Mouse (Mus musculus) CD4-positive helper T cell, adult 2 months (primary cell): ENCODE measurements around the gene Lmo1.
"Not testable (repeated sequence)": the region's sequence is repeated elsewhere in the genome, so short reads cannot be mapped to it uniquely, and the experiment has no call there.

Source experiments
- DNase-seq: peaks from one replicate; pipeline ENCODE4 v3.0.0-alpha.2; 2012; ENCODE audit warnings: low read depth, missing footprints, low spot score

Gene Lmo1

DNA sequence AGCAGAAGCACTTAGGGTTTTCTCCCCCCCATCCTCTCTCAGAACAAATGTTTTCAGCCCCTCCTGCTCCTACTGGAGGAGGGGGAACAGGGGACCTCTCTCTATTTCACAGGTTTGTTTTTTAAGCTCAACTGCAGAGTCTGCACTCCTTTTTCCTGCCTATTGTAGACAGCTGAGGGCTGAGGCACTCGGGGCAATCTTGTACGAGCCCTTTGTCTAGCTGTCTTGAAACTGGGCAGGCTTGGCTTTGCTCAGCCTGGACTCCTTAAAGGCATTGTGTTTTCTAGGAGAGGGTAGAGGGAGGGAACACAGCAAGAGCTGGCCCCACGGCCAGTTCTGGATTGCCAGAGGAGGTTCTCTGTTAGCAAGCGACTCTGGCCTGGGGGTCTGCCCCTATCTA lies 59.5 kb downstream of the Lmo1 start:
- not testable (repeated sequence) for DNase-seq

DNA sequence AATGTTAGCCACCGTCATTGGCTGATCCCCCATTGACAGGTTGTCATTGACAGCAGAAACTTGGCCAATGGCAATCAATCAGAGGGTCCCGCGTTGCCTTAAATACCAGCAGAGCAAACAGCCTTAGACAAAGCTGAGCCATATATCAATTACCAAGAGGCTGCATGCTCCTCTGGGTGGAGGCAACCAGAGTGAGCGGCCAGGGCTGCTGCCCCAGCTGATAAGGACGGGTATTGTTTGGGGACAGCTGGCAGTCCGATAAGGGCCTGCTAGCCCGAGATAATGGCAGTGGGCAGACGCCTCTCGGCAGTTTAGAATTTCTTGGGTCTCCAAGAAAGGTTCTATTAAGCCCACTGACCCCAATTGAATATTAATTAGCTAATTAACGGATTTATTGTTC lies 60.1 kb downstream of the Lmo1 start:
- DNase-seq: no peak

DNA sequence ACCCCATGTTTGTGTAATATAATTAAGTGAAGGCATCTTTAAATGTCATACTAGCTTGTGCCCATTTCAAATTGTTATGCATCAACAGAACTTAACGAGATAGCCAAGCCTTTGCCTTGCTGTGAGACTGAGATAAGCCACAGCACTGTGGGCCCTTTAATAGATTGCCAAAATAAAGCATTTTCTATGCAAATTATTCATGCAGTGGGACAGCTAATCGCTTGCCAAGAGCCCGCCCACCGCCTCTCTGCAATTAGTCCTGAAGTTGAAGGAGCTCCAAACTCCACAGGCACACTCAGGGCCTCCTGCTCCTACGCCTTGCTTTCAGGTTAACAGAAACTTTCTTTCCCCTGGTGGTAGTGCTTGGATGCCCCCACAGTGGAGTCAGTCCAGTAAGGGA lies 64.0 kb downstream of the Lmo1 start:
- no peak for DNase-seq

DNA sequence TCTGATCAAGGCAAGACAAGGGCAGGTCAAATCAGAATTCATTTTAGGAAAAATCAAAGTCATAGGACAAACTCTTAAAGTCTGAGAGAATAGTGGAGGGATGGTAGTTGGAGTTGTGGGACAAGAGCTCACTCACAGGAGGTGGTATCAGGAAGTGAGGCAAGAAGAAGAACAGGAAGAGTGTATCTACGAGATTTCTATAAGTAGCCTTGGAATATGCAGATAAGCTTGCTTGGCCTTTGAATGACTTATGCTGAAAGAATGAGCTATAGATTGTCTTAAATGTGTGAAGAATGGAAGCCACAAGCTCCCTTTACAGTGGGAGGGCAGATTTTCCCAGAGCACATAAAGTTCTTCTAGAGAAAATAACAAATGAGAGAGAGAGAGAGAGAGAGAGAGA lies 70.1 kb downstream of the Lmo1 start:
- DNase-seq: no peak

DNA sequence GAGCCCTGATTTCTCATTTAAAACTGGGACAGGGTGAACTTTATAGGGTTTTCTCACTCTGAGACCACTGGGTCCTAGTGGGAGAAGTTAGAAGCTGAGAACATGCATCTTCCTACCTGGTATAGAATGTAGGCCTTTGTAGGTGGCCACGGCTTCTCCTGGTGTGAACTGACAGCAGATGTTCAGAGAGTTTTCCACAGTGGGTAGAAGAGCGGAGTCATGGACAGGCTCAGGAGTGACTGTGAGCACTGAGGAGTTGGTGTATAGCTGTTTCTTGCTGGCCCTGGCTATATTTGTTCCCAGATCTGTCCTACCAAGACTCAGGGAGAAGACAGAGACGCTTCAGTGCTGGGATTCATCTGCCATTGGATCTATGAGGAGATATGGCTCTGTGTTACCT lies 73.8 kb downstream of the Lmo1 start:
- DNase-seq: no peak

DNA sequence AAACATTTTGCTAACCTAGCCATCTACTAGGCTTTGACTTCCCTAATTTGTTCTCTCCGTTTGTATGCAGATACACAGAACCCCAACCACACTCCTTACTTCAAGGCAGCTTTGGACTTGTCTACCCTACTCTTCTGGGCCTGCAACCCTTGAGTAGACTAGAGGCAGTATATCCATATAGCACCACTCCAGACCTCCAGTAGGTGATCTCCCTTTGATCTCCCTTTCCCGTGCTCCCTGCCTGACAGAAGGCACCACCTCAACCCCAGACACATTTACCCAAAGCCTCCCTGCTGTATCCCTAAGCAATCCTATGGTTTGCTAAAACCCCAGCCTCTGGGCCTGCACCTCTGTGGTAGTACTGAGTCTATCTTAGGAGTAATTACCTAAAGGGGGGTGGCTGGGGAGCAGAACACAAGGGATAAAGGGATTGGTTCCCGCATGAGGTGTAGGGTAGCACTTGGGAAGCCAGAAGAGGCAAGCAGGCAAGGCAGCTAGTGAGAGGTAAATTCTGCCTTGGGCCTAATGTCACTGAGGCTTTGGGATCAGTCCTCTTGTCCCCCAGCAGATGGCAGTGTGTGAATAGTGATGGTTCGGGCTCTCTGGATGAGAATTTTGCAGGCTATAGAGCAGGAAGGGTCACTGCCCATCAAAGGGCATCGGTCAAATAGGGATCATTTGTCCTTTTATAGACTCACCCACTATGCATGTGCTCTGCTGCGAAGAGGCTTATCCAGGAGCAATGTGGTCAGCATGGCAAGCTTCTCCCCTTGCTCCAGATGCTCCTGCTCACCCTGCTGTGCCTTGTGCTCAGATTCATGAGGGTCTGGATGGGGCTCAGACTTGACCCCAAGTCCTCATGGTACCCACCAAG lies 76.6 kb downstream of the Lmo1 start:
- no peak for DNase-seq

DNA sequence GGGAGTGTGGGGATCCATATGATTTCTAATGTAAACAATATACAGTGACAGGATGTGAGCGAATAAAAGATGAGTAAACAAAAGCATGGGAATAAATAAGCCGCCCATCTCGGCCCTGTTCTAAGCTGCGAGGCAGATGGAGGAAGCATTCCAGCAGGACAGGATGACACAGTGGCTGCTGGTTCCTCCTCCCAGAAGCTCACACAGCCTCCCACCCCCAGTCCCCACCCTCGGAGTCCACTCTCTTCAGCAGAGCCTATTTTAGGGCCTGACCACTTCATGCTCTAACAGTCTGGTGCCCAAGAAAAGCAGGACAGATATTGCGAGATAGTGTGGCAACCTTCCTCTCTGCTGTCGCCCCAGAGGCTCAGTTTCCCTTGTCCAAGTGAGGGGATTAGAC lies 77.8 kb downstream of the Lmo1 start:
- no peak for DNase-seq

DNA sequence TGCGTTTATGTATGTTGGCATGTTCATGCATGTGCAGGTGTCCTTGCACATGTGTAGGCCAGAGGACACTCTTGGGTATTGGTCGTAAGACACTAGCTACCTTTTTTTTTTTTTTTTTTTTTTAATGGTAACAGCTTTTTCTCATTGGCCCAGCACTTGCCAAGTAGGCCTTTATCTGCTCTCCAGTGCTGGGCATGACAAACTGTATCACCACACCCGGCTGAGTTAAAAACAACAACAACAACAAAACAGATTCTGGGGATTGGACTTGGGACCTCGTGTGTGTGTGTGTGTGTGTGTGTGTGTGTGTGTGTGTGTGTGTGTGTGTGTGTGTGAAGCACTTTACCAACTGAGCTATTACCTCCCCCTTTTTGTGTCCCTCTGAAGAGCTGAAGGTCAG lies 78.4 kb downstream of the Lmo1 start:
- no peak for DNase-seq

DNA sequence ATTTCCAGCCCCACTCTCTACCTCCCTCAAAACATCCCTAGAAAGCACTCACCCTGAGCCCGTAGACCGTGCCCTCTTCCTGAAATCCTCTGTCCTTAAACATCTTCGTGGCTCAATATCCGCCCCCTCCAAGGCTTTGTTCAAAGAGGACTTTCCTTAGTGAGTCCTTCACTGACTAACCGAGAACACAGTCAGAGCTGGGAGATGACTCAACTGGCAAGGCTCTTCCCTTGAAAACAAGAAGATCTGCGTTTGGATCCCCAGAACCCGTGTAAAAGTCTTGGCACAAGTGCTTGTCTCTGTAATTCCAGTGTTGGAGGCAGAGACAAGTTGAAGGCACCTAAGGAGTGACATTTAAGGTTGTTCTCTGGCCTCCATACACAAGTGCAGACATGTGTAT lies 80.7 kb downstream of the Lmo1 start:
- DNase-seq: no peak

DNA sequence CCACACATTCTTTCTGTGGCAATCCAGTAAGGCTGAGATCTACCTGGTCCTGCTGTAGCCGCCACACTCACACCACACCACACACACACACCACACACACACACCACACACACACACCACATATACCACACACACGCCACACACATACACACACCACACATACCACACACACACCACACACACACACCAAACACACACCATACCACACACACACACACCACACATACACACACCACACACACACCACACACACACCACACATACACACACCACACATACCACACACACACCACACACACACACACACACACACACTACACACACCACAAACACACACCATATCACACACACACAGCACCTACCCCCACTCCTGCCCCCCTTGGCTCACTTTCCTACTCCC lies 83.7 kb downstream of the Lmo1 start:
- DNase-seq: not testable (repeated sequence)
